Mouse (Mus musculus) limb, embryonic 15.5 days (tissue): ENCODE measurements around the gene Gngt1. TPM values are rescaled to one million over a fixed set of nuclear protein-coding genes. Genes with fewer than 3 reads are reported as not detected.

Experiments used
- ATAC-seq: fragments of 200-750 bp; cut with Nextera tagmentation; 2 replicates; pipeline ENCODE4 v1.8.0; 2017; ENCODE audit warnings: low read depth, moderate TSS enrichment; ENCODE audit not compliant: insufficient number of reproducible peaks, low FRiP score, low TSS enrichment
- H3K27ac ChIP-seq: fragments of 300-500 bp; sonication (generic); 2 replicates; pipeline ENCODE4 v1.5.1; 2015; ENCODE audit warnings: moderate library complexity, mild to moderate bottlenecking, inconsistent platforms
- H3K27me3 ChIP-seq: fragments of 300-500 bp; sonication (generic); 2 replicates; pipeline ENCODE4 v1.6.1; 2015; ENCODE audit warnings: inconsistent platforms
- H3K36me3 ChIP-seq: fragments of 300-500 bp; sonication (generic); 2 replicates; pipeline ENCODE4 v1.6.1; 2015; ENCODE audit warnings: inconsistent platforms
- H3K4me1 ChIP-seq: fragments of 300-500 bp; sonication (generic); 2 replicates; pipeline ENCODE4 v1.6.1; 2015; ENCODE audit warnings: inconsistent platforms
- H3K4me2 ChIP-seq: fragments of 300-500 bp; sonication (generic); 2 replicates; pipeline ENCODE4 v1.6.1; 2015; ENCODE audit warnings: mild to moderate bottlenecking, inconsistent platforms
- H3K4me3 ChIP-seq: fragments of 300-500 bp; sonication (generic); 2 replicates; pipeline ENCODE4 v1.5.1; 2015; ENCODE audit warnings: mild to moderate bottlenecking, inconsistent platforms
- H3K9ac ChIP-seq: fragments of 300-500 bp; sonication (generic); 2 replicates; pipeline ENCODE4 v1.6.1; 2015; ENCODE audit warnings: inconsistent platforms
- H3K9me3 ChIP-seq: fragments of 300-500 bp; sonication (generic); 2 replicates; pipeline ENCODE4 v1.6.1; 2016; ENCODE audit warnings: inconsistent platforms
- WGBS: fragments of 180-500 bp; shearing (Covaris S2); methylation state at CpG from one replicate; pipeline ENCODE4 v1.1.7; 2015; 5-methylcytosine and 5-hydroxymethylcytosine counted together
- polyA plus RNA-seq: library from polyadenylated mRNA; unstranded; fragments of >200 nt; fragmentation: Nextera tagmentation; extraction: Ambion mirVana; gene quantifications from 2 replicates; pipeline ENCODE4 v1.2.1, GENCODE M21; 2015

Gene Gngt1
- polyA plus RNA-seq, result not detected in 2 replicates

DNA sequence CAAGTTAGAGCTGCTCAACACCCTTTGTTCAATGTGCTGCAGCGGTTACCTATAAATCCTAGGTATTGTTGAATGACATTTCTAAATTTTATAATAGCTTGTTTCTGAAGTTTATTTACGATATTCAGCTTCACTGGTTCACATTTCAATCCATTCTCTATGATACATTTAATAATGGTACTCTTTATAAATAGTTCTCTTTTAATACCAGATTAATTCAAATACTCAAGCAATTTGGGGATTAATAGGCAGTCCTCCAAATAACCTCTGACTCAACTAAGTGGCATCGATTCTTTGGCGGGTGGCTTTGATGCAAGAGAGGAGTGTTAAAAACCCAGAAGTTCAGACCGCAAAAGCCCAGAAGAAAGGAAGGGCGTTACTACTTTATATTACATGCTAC is at the start of gene Gngt1:
Gene Gngt1, plus strand, starts transcription at position 301 of the 400 bp plus-strand sequence.
- WGBS, result 70% methylated on average over 6 of the region's 6 CpGs
- ATAC-seq, result no peak
- Histone ChIP-seq H3K27me3 (no peaks in the 10 kb centered on the region), H3K36me3 (no peaks in the 10 kb centered on the region), H3K9ac (no peak within 1 kb of the TSS), H3K9me3 (no peaks in the 10 kb centered on the region), H3K27ac (no peak within 1 kb of the TSS), H3K4me3 (no peak within 1 kb of the TSS), H3K4me1 (no peaks in the 10 kb centered on the region), H3K4me2 (no peak within 1 kb of the TSS)

DNA sequence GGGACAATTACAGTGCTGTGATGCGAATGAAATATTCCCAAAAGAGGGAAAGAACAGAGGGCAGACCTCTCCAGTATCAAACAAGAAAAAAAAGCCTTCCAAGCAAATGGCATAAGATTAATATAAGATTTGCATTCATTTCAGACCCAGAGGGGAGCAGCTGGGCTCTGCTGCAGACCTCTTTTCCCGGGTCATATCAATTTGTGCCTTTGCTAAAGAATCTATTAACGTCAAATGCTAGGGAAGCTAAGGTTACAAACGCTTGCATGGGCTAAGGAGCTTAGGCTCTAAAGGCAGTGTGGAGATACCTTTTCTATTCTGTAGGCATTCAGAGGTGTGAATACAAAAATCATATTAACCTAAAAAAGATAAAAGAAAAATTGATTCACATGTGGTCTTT is 38.6 kb upstream of the Gngt1 start:
- H3K4me2 ChIP-seq, result no peak overlapping the region
- H3K36me3 ChIP-seq, result no peaks in the 10 kb centered on the region
- no peak for ATAC-seq
- H3K4me1 ChIP-seq, result no peaks in the 10 kb centered on the region
- H3K4me3 ChIP-seq, result no peak overlapping the region
- H3K27ac ChIP-seq, result no peak overlapping the region
- H3K9ac ChIP-seq, result no peak overlapping the region
- no peaks in the 10 kb centered on the region for H3K27me3 ChIP-seq
- WGBS, result 61% methylated on average over 4 of the region's 4 CpGs
- no peaks in the 10 kb centered on the region for H3K9me3 ChIP-seq

DNA sequence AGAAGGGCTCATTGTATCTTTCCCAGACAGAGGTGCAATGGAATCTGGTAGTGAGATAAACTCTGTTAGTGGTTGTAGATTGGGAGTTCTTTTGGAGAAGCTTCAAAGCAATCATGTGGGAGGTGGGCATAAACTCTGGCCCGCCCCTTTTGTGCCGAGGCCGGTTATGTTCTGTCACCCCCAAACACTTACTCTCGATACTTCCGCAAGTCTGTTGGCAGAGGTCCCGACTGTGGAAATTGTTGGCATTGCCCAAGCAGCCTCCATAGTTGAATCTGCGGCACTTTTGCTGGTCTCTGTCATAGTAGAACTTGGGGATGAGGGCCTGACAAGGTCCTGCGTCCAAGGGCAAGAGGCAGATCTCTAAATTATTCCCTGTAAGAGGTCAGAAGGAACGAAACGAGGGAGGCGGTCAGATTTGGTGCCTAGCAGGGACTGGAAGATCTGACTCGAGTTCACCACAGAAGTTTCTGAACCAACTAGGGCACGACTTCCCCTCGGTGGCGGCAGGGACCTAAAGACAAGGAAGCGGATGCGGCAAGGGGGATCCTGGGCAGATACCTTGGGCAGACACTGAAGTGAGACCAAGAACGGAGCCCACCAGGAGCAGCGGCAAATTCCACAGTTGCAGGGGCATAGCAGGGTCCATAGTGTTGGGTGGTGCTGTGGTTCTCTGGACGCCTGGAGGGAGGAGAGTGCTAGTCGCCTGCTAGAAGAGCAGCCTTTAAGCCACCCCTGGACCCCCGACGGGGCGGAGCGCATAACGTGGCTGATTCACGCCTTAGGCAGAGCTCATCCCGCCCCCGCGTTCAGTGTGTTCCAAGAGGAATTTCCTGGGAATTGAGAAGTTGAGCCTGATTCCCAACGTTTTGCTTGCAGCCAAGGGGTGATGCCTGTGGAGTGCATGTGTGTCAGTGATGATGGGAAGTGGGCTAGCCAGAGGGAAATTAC is 25.6 kb upstream of the Gngt1 start:
- Histone ChIP-seq H3K27ac (no peak overlapping the region), H3K4me2 (peak overlapping the region; percentile 49), H3K36me3 (no peaks in the 10 kb centered on the region), H3K4me1 (no peaks in the 10 kb centered on the region), H3K4me3 (peak overlapping the region; percentile 31), H3K9me3 (no peaks in the 10 kb centered on the region), H3K9ac (no peak overlapping the region), H3K27me3 (no peaks in the 10 kb centered on the region)
- ATAC-seq, result no peak
- 20% methylated on average over 31 of the region's 31 CpGs for WGBS

DNA sequence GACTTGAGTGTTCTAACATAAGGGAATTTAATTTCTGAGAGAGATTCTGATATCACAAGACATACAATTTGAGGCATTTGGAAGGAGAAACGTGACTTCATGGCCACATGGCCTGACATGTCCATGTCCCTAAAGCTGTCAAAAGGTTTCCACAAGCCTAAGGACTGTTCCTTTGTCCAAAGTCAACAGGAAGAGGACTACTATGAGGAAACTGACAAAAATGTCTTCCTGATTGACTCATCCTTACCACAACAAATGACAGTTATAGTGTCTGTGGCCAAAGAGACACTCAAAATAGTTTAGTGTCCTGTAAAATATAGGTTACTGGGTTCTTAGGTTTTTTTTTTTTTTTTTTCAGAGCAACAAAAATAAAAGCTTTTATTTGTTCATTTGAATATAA is 19.9 kb upstream of the Gngt1 start:
- Histone ChIP-seq H3K36me3 (no peaks in the 10 kb centered on the region), H3K27me3 (no peaks in the 10 kb centered on the region), H3K4me3 (no peak overlapping the region), H3K9me3 (no peaks in the 10 kb centered on the region), H3K9ac (no peak overlapping the region), H3K27ac (no peak overlapping the region), H3K4me1 (no peaks in the 10 kb centered on the region), H3K4me2 (no peak overlapping the region)
- no peak for ATAC-seq
- WGBS, result 77% methylated on average over 1 of the region's 1 CpGs

DNA sequence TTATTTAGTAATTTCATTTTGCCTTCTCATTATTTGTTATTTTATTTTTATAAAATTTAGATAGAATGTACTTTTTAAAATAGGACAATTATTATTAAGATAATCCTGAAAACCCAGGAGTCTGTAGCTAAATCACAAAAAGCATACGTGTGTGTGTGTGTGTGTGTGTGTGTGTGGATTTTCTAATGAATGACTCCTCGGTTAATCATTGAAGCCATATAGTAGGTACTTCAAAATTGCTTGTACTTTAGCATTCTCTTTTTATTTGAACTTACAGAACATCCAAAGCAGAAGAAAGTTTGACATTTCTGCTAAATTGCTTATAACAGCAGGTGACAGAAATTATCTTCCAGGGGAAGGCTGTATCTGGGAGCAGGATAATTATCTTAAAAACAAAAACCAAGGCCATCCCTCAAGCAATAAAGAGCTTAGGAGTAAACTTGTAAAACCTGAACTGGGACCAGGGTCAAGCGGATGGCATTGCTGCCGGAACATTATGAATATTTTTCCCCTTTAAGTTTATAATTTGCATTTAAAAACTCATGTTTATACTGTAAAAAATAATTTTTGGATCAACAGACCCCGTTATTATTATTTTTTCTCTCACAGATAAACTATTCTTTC is 10.8 kb upstream of the Gngt1 start:
- Histone ChIP-seq H3K4me3 (no peak overlapping the region), H3K36me3 (no peaks in the 10 kb centered on the region), H3K4me2 (no peak overlapping the region), H3K27ac (no peak overlapping the region), H3K9me3 (no peaks in the 10 kb centered on the region), H3K4me1 (no peaks in the 10 kb centered on the region), H3K9ac (no peak overlapping the region), H3K27me3 (no peaks in the 10 kb centered on the region)
- 81% methylated on average over 5 of the region's 5 CpGs for WGBS
- ATAC-seq, result no peak

DNA sequence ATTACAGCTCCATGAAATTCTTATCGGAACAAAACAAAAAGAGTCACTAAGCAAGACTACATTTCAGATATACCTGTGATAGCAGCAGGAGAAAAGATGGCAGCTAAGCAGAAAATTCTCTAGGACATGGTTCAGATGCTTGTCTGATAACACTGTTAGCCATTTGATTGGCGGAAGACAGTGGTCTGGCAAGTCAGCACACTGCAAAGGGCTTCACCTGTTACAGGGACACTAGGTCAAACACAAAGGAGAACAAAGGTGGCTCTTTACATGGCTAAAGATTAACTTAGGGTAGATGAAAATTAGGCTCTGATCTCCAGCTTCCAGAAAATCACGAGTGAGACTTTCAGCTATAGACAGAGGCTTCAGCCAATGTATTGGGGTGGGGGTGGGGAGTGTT is 4.8 kb upstream of the Gngt1 start, which contains the start of gene Tfpi2:
Gene Tfpi2, minus strand, starts transcription at position 170 of the 400 bp plus-strand sequence.
- 84% methylated on average over 3 of the region's 3 CpGs for WGBS
- H3K4me2 ChIP-seq, result no peak within 1 kb of the TSS
- no peak for ATAC-seq

DNA sequence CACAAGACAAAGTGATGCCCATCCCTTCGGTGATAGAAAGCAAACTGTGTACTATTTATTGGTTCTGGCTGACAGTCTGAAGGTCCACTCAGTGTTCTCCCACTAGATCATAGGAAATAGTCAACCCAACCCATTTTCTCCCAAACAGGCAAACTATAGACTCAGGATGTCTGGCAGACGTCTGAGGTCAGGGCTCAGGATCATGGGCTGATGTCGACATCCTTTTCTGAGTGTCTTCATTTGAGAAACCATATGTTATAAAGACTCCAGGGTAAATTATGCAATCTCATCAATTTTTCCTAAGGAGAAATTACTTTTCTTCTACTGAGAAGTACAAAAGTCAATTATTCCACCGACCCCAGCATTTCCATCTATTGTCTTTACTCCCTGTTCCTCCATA is 4.5 kb downstream of the Gngt1 start:
- no peak for ATAC-seq
- H3K36me3 ChIP-seq, result no peaks in the 10 kb centered on the region
- H3K4me2 ChIP-seq, result no peak overlapping the region
- no peak overlapping the region for H3K4me3 ChIP-seq
- no peaks in the 10 kb centered on the region for H3K9me3 ChIP-seq
- WGBS, result 76% methylated on average over 4 of the region's 4 CpGs
- H3K4me1 ChIP-seq, result peaks cover 2% of the 10 kb centered on the region
- no peak overlapping the region for H3K9ac ChIP-seq
- no peaks in the 10 kb centered on the region for H3K27me3 ChIP-seq
- H3K27ac ChIP-seq, result no peak overlapping the region

More for the DNA sequence above, 4.8 kb upstream of the Gngt1 start, which contains the start of gene Tfpi2:
- Histone ChIP-seq H3K36me3 (no peaks in the 10 kb centered on the region), H3K9me3 (no peaks in the 10 kb centered on the region), H3K4me3 (no peak within 1 kb of the TSS), H3K9ac (no peak within 1 kb of the TSS), H3K27ac (no peak within 1 kb of the TSS), H3K4me1 (no peaks in the 10 kb centered on the region), H3K27me3 (no peaks in the 10 kb centered on the region)

DNA sequence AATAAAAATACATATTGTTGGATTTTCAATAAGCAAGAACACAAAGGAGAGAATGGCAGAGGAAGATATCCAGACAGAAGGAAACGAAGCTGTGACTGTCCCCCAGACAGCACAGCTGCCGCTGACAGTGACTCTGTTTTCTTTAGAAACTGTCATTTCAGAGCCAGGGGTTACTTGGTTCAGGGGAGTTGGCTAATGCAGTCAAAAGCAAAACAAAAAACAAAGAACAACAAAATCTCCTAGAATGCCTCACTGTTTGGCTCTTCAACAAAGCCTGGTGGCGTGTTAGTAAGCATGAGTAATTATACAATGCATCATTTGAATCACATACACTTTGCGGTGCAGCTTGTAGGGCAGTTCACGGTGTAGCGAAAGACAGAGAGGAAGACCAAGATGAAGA is 5.7 kb downstream of the Gngt1 start:
- Histone ChIP-seq H3K4me1 (peaks cover 11% of the 10 kb centered on the region), H3K27me3 (no peaks in the 10 kb centered on the region), H3K9ac (no peak overlapping the region), H3K4me3 (no peak overlapping the region), H3K4me2 (no peak overlapping the region), H3K27ac (no peak overlapping the region), H3K9me3 (no peaks in the 10 kb centered on the region), H3K36me3 (no peaks in the 10 kb centered on the region)
- no peak for ATAC-seq
- WGBS, result 85% methylated on average over 6 of the region's 6 CpGs

DNA sequence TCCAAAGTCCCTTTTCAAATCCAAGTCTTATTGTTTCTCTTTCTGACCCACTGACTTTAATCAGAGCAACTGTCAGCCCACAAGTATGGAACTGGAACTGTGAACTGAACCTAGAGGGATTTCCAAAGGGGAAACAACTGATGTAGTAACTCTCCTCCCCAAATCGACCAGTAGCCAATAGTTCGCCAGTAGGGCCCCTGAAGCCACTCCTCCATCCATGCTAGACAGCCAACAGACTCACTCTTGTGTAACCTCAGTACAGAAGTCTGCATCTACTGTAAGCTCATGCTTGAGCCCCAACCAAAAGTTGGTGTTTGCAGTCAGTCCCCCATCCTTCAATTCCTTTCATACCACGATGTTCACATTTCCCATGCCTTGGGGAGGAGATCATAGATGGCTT is 7.1 kb downstream of the Gngt1 start:
- H3K9ac ChIP-seq, result no peak overlapping the region
- H3K4me3 ChIP-seq, result no peak overlapping the region
- no peak overlapping the region for H3K27ac ChIP-seq
- WGBS, result 68% methylated on average over 3 of the region's 3 CpGs
- H3K4me2 ChIP-seq, result no peak overlapping the region
- no peaks in the 10 kb centered on the region for H3K27me3 ChIP-seq
- H3K36me3 ChIP-seq, result no peaks in the 10 kb centered on the region
- peaks cover 18% of the 10 kb centered on the region for H3K4me1 ChIP-seq
- no peak for ATAC-seq
- H3K9me3 ChIP-seq, result no peaks in the 10 kb centered on the region

DNA sequence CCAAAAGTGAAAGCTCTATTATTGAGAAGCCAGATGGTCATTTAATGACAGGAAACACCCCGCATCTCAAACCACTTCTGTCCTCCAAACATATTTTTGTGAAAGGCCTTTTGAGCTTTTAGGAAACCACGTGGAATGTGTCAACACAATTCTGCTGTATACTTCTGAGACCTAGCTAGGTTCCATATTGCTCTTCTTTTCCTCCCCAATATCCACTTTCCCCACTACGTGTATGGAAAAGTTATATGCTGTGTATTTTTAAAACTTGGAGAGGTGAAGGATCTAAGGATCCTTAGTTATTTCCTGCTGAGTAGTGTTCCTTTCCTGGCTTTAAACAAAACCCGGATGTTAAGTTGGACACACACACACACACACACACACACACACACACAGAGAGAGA is 9.9 kb downstream of the Gngt1 start:
- no peaks in the 10 kb centered on the region for H3K36me3 ChIP-seq
- peak overlapping the region; percentile 72 for H3K27ac ChIP-seq
- H3K9ac ChIP-seq, result no peak overlapping the region
- H3K27me3 ChIP-seq, result no peaks in the 10 kb centered on the region
- peaks cover 18% of the 10 kb centered on the region for H3K4me1 ChIP-seq
- no peak for ATAC-seq
- H3K9me3 ChIP-seq, result no peaks in the 10 kb centered on the region
- peak overlapping the region; percentile 51 for H3K4me3 ChIP-seq
- H3K4me2 ChIP-seq, result peak overlapping the region; percentile 73
- 22% methylated on average over 4 of the region's 4 CpGs for WGBS

DNA sequence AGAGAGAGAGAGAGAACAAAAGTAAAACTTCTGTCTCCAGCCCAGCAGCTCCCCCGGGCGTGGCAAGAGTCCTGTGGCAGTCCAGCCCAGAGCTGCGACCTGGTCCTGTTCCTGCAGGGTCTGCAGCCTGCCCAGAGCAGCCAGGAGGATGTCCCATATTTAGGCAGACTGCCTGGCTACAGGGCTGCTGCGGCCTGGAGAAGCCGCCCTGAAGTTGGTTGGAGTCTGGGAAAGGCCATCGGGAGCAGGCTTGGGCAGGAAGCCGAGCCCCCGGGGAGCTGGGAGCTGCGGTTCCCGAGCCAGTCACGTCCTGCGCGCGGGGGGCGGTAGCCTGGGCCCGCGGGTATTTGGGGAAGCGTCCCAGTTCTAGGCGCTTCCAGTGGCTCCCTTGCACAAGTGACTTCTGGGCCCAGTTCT is 10.3 kb downstream of the Gngt1 start, which contains the start of gene Gng11:
Gene Gng11, plus strand, starts transcription at position 15 of the 417 bp plus-strand sequence.
- Histone ChIP-seq H3K27me3 (no peaks in the 10 kb centered on the region), H3K9ac (peak within 1 kb of the TSS; percentile 52), H3K4me1 (peaks cover 18% of the 10 kb centered on the region), H3K27ac (peak within 1 kb of the TSS; percentile 88), H3K9me3 (no peaks in the 10 kb centered on the region), H3K4me3 (peak within 1 kb of the TSS; percentile 51), H3K36me3 (no peaks in the 10 kb centered on the region), H3K4me2 (peak within 1 kb of the TSS; percentile 73)
- peak; percentile 52; the same call in 1 of the 2 replicates for ATAC-seq
- WGBS, result 1% methylated on average over 19 of the region's 19 CpGs

DNA sequence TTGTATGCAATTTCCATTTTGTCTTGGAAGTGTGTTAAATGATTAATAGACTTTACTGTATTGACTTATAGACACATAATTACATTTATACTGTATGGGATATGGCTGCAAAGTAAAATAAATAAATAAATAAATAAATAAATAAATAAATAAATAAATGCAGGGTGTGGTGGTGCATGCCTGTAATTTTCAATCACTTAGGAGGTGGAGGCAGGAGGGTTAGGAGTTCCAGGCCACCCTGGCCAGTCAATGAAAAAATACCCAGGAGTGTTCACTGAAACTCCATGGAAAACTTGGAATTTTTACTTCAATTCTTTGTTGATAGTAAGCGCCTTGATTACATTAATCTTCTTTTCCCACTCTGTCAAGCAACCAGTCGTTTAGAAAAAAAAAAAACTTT is 11.2 kb downstream of the Gngt1 start:
- H3K4me1 ChIP-seq, result peaks cover 18% of the 10 kb centered on the region
- peak overlapping the region; percentile 73 for H3K4me2 ChIP-seq
- no peaks in the 10 kb centered on the region for H3K9me3 ChIP-seq
- H3K4me3 ChIP-seq, result peak overlapping the region; percentile 51
- 64% methylated on average over 2 of the region's 2 CpGs for WGBS
- no peak overlapping the region for H3K9ac ChIP-seq
- no peaks in the 10 kb centered on the region for H3K27me3 ChIP-seq
- ATAC-seq, result no peak
- H3K27ac ChIP-seq, result no peak overlapping the region
- no peaks in the 10 kb centered on the region for H3K36me3 ChIP-seq
